Mouse (Mus musculus): ENCODE data around the gene Six5. TPM values are rescaled to one million over a fixed set of nuclear protein-coding genes. Genes with fewer than 3 reads are reported as not detected.
A peak's percentile ranks its signal among the peaks of the same experiment; 100 is the strongest.

Six5 gene
- polyA plus RNA-seq, 1 experiment from 2014 or later = 14.7 TPM

DNA sequence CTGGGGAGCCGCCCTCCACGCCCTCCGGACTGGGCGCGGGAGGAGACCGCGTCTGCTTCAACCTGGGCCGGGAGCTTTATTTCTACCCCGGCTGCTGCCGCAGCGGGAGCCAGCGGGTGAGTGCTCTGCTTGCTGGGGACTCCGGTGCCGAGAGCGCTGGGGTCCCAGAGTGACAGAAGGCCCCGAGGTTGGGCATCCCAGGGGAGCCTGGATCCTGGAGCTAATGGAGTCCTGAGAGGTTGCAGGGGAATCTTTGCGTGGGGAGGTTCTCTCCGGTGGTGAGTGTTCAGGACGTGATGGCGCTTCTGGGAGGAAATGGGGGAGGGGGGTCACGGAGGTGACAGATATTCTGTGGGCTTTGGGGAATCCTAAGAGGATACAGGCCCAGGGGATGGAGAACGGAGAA lies 17.8 kb upstream of the Six5 start:
- Histone ChIP-seq H3K4me1 (peaks cover 34% of the 10 kb centered on the region), H3K27me3 (no peaks in the 10 kb centered on the region), H3K9me3 (replicated peaks) (no peaks in the 10 kb centered on the region), H3K27ac (replicated peaks) (peak overlapping the region; percentile 83), H3K36me3 (peaks cover 38% of the 10 kb centered on the region), H3K9ac (peak overlapping the region; percentile 100), H3K4me2 (replicated peaks) (peak overlapping the region; percentile 80), H3K4me3 (replicated peaks) (peak overlapping the region; percentile 96)
- 0% methylated on average over 22 of the region's 22 CpGs for WGBS
- no peak for ATAC-seq (ENCODE audit: insufficient number of reproducible peaks, low FRiP score, low TSS enrichment, low read depth)

DNA sequence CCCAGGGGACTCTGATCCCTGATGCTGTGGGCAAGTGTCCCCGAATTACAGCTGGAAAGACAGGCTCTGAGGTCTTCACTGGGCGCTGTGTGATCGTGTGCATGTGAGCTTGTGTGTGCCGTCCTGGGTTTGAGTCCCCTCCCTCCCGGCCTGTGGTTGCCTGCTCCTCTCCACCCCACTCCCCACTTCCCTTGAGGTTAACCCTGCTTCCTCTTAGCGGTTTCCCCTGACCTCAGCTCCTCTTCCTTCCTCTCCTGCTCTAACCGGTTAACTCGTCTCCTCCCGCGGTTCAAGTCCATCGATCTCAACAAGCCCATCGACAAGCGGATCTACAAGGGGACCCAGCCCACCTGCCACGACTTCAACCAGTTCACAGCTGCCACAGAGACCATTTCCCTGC lies 16.6 kb upstream of the Six5 start:
- peaks cover 49% of the 10 kb centered on the region for H3K36me3 ChIP-seq

DNA sequence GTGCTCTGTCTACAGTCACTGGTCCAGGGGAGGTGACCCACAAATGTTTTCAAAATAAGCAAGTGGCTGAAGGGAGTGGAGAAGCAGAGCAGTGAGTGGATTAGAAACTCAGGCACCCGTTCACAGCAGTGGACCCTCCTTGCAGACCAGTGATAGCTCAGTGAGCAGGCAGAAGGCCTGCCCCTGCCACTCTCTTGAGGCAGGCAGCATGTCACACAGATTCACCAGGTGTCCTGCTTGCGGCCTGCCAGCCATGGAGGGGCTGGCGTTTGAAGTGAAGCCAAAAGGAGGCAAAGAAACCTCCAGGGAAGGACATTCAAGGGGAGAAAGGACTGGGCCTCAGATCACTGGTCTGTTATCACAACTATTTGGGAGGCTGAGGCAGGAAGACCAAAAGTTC lies 15.7 kb upstream of the Six5 start:
- no peak for ATAC-seq (ENCODE audit: insufficient number of reproducible peaks, low FRiP score, low TSS enrichment, low read depth)
- Histone ChIP-seq H3K27me3 (no peaks in the 10 kb centered on the region), H3K27ac (replicated peaks) (no peak overlapping the region), H3K4me3 (replicated peaks) (no peak overlapping the region), H3K4me1 (peaks cover 55% of the 10 kb centered on the region), H3K4me2 (replicated peaks) (no peak overlapping the region), H3K36me3 (peaks cover 49% of the 10 kb centered on the region), H3K9me3 (replicated peaks) (no peaks in the 10 kb centered on the region), H3K9ac (no peak overlapping the region)
- 86% methylated on average over 3 of the region's 3 CpGs for WGBS

More for the DNA sequence above, 16.6 kb upstream of the Six5 start:
- no peaks in the 10 kb centered on the region for H3K27me3 ChIP-seq
- 52% methylated on average over 14 of the region's 14 CpGs for WGBS
- peaks cover 46% of the 10 kb centered on the region for H3K4me1 ChIP-seq
- peak overlapping the region; percentile 80 for H3K4me2 ChIP-seq (replicated peaks)
- H3K4me3 ChIP-seq (replicated peaks) = peak overlapping the region; percentile 96
- ATAC-seq (ENCODE audit: insufficient number of reproducible peaks, low FRiP score, low TSS enrichment, low read depth) = no peak
- peak overlapping the region; percentile 100; the same call in 1 of the 2 replicates for H3K9ac ChIP-seq
- no peak overlapping the region for H3K27ac ChIP-seq (replicated peaks)
- H3K9me3 ChIP-seq (replicated peaks) = no peaks in the 10 kb centered on the region

DNA sequence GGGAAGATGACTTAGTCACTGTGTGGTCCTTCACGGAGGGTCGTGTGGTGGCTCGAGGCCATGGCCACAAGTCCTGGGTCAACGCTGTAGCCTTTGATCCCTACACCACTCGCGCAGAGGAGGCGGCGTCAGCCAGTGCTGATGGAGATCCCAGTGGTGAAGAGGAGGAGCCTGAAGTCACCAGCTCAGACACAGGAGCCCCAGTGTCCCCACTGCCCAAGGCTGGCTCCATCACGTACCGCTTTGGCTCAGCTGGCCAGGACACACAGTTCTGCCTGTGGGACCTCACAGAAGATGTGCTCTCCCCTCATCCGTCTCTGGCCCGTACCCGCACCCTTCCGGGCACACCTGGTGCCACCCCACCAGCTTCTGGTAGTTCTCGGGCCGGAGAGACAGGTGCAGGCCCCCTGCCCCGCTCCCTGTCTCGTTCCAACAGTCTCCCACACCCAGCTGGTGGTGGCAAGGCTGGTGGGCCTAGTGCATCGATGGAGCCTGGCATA lies 13.9 kb upstream of the Six5 start:
- H3K36me3 ChIP-seq = peaks cover 49% of the 10 kb centered on the region

DNA sequence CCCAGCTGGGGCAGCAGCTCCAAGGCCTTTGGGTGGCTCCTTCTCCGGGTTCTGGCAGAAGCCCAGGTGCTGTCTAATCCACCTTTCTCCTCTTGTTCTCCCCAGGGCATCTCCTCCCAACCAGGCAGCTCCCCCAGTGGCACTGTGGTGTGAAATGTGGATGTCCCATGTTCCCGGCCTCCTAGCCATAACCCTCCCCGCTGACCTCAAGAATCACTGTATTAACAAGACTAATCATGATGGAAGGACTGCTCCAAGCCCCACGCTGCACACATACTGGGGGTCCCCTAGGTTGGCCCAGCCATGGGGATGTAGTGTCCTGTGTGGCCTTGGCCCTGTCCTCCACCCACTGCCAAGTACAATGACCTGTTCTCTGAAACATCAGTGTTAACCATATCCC lies 12.2 kb upstream of the Six5 start:
- Histone ChIP-seq H3K4me1 (peaks cover 75% of the 10 kb centered on the region), H3K4me2 (replicated peaks) (no peak overlapping the region), H3K27ac (replicated peaks) (peak overlapping the region; percentile 52; the same call in 1 of the 2 replicates), H3K36me3 (peaks cover 49% of the 10 kb centered on the region), H3K9me3 (replicated peaks) (no peaks in the 10 kb centered on the region), H3K27me3 (no peaks in the 10 kb centered on the region), H3K9ac (no peak overlapping the region), H3K4me3 (replicated peaks) (no peak overlapping the region)
- 80% methylated on average over 4 of the region's 4 CpGs for WGBS
- ATAC-seq (ENCODE audit: insufficient number of reproducible peaks, low FRiP score, low TSS enrichment, low read depth) = no peak

More for the DNA sequence above, 13.9 kb upstream of the Six5 start:
- Histone ChIP-seq H3K27ac (replicated peaks) (no peak overlapping the region), H3K4me1 (peaks cover 69% of the 10 kb centered on the region), H3K9ac (no peak overlapping the region), H3K9me3 (replicated peaks) (no peaks in the 10 kb centered on the region), H3K27me3 (no peaks in the 10 kb centered on the region), H3K4me3 (replicated peaks) (no peak overlapping the region), H3K4me2 (replicated peaks) (no peak overlapping the region)
- WGBS = 84% methylated on average over 19 of the region's 19 CpGs
- ATAC-seq (ENCODE audit: insufficient number of reproducible peaks, low FRiP score, low TSS enrichment, low read depth) = no peak

DNA sequence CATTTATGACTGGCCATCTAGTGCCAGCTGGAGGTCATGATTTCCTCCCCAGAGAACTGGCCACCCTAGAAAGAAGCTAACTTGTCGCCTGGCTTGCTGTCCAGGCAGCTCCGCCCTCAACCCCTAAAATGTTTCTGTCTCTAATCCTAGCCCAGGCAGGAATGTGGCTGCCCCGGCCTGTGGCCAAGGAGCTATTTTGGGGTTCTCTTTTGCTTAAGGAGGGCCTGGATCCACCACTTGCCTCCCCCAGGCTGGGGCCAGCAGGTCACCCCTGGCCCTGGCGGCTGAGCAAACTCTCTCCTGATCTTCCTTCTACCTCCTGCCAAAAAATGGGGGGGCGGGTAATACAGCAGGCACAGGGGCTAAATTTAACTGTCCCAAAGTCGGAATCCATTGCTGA lies 11.3 kb upstream of the Six5 start:
- Histone ChIP-seq H3K27ac (replicated peaks) (peak overlapping the region; percentile 52), H3K4me1 (peaks cover 65% of the 10 kb centered on the region), H3K36me3 (peaks cover 55% of the 10 kb centered on the region), H3K4me2 (replicated peaks) (peak overlapping the region; percentile 34), H3K4me3 (replicated peaks) (no peak overlapping the region), H3K27me3 (no peaks in the 10 kb centered on the region), H3K9ac (no peak overlapping the region), H3K9me3 (replicated peaks) (no peaks in the 10 kb centered on the region)
- no peak for ATAC-seq (ENCODE audit: insufficient number of reproducible peaks, low FRiP score, low TSS enrichment, low read depth)
- WGBS = 34% methylated on average over 6 of the region's 6 CpGs

DNA sequence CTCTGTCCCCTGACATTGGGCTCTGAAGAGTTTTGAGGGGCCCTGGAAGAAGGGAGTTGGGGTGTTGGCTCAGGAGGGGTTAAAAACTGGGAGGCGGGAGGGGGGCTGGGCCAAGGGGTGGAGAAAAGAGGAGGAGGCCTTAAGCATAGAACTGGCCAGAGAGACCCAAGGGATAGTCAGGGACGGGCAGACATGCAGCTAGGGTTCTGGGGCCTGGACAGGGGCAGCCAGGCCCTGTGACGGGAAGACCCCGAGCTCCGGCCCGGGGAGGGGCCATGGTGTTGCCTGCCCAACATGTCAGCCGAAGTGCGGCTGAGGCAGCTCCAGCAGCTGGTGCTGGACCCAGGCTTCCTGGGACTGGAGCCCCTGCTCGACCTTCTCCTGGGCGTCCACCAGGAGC lies 10.7 kb upstream of the Six5 start, which contains the start of gene Dmpk:
Gene Dmpk (plus strand): TSS at position 149 of the 400 bp plus-strand sequence.
- 0 out of 2 replicates have a peak, but pooled peaks have one; percentile 55 for ATAC-seq (ENCODE audit: insufficient number of reproducible peaks, low FRiP score, low TSS enrichment, low read depth)
- Histone ChIP-seq H3K9me3 (replicated peaks) (no peaks in the 10 kb centered on the region), H3K4me1 (peaks cover 64% of the 10 kb centered on the region), H3K36me3 (peaks cover 54% of the 10 kb centered on the region), H3K4me2 (replicated peaks) (peak within 1 kb of the TSS; percentile 34), H3K9ac (peak within 1 kb of the TSS; percentile 4; the same call in 1 of the 2 replicates), H3K27ac (replicated peaks) (peak within 1 kb of the TSS; percentile 52), H3K4me3 (replicated peaks) (peak within 1 kb of the TSS; percentile 32), H3K27me3 (no peaks in the 10 kb centered on the region)
- 35% methylated on average over 10 of the region's 10 CpGs for WGBS

DNA sequence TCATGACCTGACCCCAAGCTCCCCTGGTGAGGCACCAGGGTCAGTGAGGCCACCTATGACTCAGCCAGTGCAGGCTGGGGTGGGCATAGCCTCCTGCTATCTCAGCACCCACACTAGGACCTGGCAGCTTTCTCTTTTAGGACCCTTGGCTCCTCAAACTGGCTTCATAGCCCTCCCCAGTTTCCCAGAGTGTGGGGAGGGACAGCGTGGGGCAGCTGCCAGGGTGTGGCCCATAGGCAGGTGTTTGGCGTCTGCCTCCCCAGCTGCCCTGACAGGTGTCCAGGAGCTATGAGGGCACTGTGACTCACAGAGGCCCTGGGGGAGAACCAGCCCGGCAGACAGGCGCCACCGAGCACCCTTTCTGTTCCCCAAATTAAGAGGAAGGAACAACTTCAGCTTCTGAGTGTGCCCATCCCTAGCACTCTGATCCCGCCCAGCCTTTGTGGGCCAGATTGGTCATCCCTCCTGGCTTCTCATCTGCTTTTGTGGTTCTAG lies 10.1 kb upstream of the Six5 start:
- peaks cover 49% of the 10 kb centered on the region for H3K36me3 ChIP-seq
- H3K9ac ChIP-seq = 0 out of 2 replicates have a peak overlapping the region, but pooled peaks have one; percentile 4
- H3K4me2 ChIP-seq (replicated peaks) = peak overlapping the region; percentile 34
- WGBS = 64% methylated on average over 6 of the region's 6 CpGs
- H3K4me3 ChIP-seq (replicated peaks) = peak overlapping the region; percentile 32
- peaks cover 64% of the 10 kb centered on the region for H3K4me1 ChIP-seq
- no peaks in the 10 kb centered on the region for H3K9me3 ChIP-seq (replicated peaks)
- no peaks in the 10 kb centered on the region for H3K27me3 ChIP-seq
- H3K27ac ChIP-seq (replicated peaks) = peak overlapping the region; percentile 52
- ATAC-seq (ENCODE audit: insufficient number of reproducible peaks, low FRiP score, low TSS enrichment, low read depth) = no peak

DNA sequence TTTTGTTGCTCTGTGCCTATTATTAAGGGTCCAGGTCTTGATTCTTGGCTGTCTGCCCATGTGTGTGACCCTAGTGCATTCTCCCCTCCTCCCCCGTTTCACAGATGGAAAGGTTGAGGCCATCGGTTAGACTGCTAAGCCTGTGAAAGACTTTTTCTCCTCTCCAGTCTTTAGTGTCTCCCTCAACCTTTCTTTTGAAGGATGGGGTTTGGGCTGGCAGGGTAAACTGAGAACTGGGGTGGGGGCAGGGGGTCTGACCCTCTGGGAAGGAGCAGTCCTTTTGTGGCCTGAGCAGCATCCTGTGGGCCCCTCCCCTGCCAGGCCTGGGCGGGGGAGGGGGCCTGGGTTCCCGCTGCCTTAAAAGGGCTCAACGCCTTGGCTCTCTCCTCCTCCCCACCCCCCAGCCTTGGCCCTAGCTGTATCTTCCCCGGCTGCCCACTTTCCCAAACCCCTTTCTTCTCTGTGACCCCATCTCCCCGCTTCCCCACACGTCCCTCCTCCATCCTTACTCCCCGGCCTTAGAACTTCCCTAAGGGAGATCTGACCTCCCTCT lies 9.4 kb upstream of the Six5 start:
- H3K4me2 ChIP-seq (replicated peaks) = peak overlapping the region; percentile 34
- H3K27ac ChIP-seq (replicated peaks) = peak overlapping the region; percentile 52; the same call in 1 of the 2 replicates

DNA sequence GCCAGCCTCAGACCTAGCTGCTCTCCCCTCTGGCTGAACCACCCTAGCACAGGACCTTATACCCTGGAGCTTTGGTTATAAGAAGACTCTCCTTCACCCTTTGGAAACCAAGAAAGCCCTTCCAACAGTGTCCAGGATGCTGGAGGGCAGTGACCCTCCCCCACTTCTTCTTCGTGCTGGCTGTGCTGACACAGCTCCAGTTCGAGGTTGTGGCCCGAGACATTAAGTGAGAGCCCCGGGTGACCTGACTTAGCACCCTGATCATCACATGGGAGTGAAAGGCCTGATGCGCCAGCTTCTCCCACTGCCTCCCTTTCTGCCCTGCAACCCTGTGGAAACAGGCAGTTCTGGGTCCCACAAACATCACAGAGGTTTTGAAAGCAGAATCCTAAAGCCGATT lies 8.9 kb upstream of the Six5 start:
- Histone ChIP-seq H3K27me3 (no peaks in the 10 kb centered on the region), H3K9me3 (replicated peaks) (no peaks in the 10 kb centered on the region), H3K4me2 (replicated peaks) (peak overlapping the region; percentile 34), H3K27ac (replicated peaks) (peak overlapping the region; percentile 52), H3K36me3 (peaks cover 46% of the 10 kb centered on the region), H3K9ac (no peak overlapping the region; the same call in 1 of the 2 replicates), H3K4me3 (replicated peaks) (peak overlapping the region; percentile 32), H3K4me1 (peaks cover 63% of the 10 kb centered on the region)
- WGBS = 15% methylated on average over 6 of the region's 6 CpGs
- no peak for ATAC-seq (ENCODE audit: insufficient number of reproducible peaks, low FRiP score, low TSS enrichment, low read depth)

More for the DNA sequence above, 9.4 kb upstream of the Six5 start:
- H3K27me3 ChIP-seq = no peaks in the 10 kb centered on the region
- peaks cover 64% of the 10 kb centered on the region for H3K4me1 ChIP-seq
- ATAC-seq (ENCODE audit: insufficient number of reproducible peaks, low FRiP score, low TSS enrichment, low read depth) = no peak
- H3K9ac ChIP-seq = no peak overlapping the region; the same call in 1 of the 2 replicates
- WGBS = 27% methylated on average over 8 of the region's 9 CpGs
- peak overlapping the region; percentile 32 for H3K4me3 ChIP-seq (replicated peaks)
- H3K9me3 ChIP-seq (replicated peaks) = no peaks in the 10 kb centered on the region
- peaks cover 48% of the 10 kb centered on the region for H3K36me3 ChIP-seq

DNA sequence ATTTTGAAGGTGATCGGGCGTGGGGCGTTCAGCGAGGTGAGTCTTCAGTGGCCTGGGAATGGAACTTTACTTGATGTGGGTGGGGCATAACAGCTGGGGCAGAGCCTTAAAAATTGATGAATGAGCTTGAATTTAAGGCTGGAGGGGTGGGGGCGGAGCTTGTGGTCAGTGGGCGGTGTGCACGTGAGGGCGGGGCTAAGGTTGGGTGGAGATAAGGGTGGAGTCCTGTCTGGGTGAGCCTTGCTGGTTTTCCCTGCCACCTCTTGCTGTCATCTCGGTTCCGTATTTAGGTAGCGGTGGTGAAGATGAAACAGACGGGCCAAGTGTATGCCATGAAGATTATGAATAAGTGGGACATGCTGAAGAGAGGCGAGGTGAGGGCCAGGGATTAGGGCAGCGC lies 8.4 kb upstream of the Six5 start:
- ATAC-seq (ENCODE audit: insufficient number of reproducible peaks, low FRiP score, low TSS enrichment, low read depth) = no peak
- H3K27ac ChIP-seq (replicated peaks) = peak overlapping the region; percentile 52; the same call in 1 of the 2 replicates
- peak overlapping the region; percentile 34 for H3K4me2 ChIP-seq (replicated peaks)
- H3K9ac ChIP-seq = no peak overlapping the region
- WGBS = 19% methylated on average over 14 of the region's 14 CpGs
- peaks cover 41% of the 10 kb centered on the region for H3K36me3 ChIP-seq
- H3K4me3 ChIP-seq (replicated peaks) = peak overlapping the region; percentile 32
- peaks cover 58% of the 10 kb centered on the region for H3K4me1 ChIP-seq
- H3K9me3 ChIP-seq (replicated peaks) = no peaks in the 10 kb centered on the region
- H3K27me3 ChIP-seq = no peaks in the 10 kb centered on the region

Measured in embryonic facial prominence, embryonic 15.5 days (tissue).